Mouse (Mus musculus): ENCODE measurements around the gene Nacc1.

Nacc1 gene

GRCm38 (mm10) chr8:84661961-84662571 lies 25.6 kb downstream of the Nacc1 start:
- peak; percentile 56 for DNase-seq

GRCm38 (mm10) chr8:84661458-84661871 lies 26.2 kb downstream of the Nacc1 start:
- DNase-seq: peak; percentile 90

GRCm38 (mm10) chr8:84660819-84661457 lies 26.7 kb downstream of the Nacc1 start:
- DNase-seq: peak; percentile 67

GRCm38 (mm10) chr8:84659936-84660818 lies 27.5 kb downstream of the Nacc1 start:
- peak; percentile 74 for DNase-seq

GRCm38 (mm10) chr8:84658951-84659350 lies 28.7 kb downstream of the Nacc1 start:
- no peak for DNase-seq

GRCm38 (mm10) chr8:84657680-84658079 lies 30.0 kb downstream of the Nacc1 start:
- DNase-seq: peak; percentile 62

GRCm38 (mm10) chr8:84657203-84657602 lies 30.5 kb downstream of the Nacc1 start:
- no peak for DNase-seq

GRCm38 (mm10) chr8:84656641-84657126 lies 31.0 kb downstream of the Nacc1 start:
- peak; percentile 94 for DNase-seq

GRCm38 (mm10) chr8:84656191-84656525 lies 31.5 kb downstream of the Nacc1 start:
- DNase-seq: no peak

- DNase-seq: no peak
Measured at GRCm38 (mm10) chr8:84655336-84656190, 32.1 kb downstream of the Nacc1 start.

- no peak for DNase-seq
Measured at GRCm38 (mm10) chr8:84654597-84654996, 33.1 kb downstream of the Nacc1 start.

GRCm38 (mm10) chr8:84653092-84653631 lies 34.5 kb downstream of the Nacc1 start:
- no peak for DNase-seq

- DNase-seq: no peak
Measured at GRCm38 (mm10) chr8:84650213-84650612, 37.4 kb downstream of the Nacc1 start.

- no peak for DNase-seq
Measured at GRCm38 (mm10) chr8:84647461-84647901, 40.2 kb downstream of the Nacc1 start.

- no peak for DNase-seq
Measured at GRCm38 (mm10) chr8:84646800-84647199, 40.9 kb downstream of the Nacc1 start.

GRCm38 (mm10) chr8:84643019-84643418 lies 44.6 kb downstream of the Nacc1 start:
- DNase-seq: no peak

GRCm38 (mm10) chr8:84641578-84642361 lies 45.9 kb downstream of the Nacc1 start:
- no peak for DNase-seq

- no peak for DNase-seq
Measured at GRCm38 (mm10) chr8:84640617-84641294, 46.9 kb downstream of the Nacc1 start.

GRCm38 (mm10) chr8:84640010-84640588 lies 47.6 kb downstream of the Nacc1 start:
- DNase-seq: no peak
